Mouse (Mus musculus) cerebellum, postnatal 4 days (tissue): ENCODE measurements at regions not wholly inside any gene's neighbourhood (a gene's known extent, or its start where the extent isn't known, plus 50 kb on each side); places are given as distances from the start of the nearest gene placed in this dataset.
A peak's percentile ranks its signal among the peaks of the same experiment; 100 is the strongest.

ENCODE experiments used
- DNase-seq, 2 experiments: peaks; one replicate each; pipeline ENCODE4 v3.0.0; 2022; ENCODE audit warnings: low spot score in 2 of 2, mixed read lengths in 1 of 2

GRCm38 (mm10) chr6:50821401-50822235 is 167.4 kb upstream of the Npvf start:
- peak in 1 of 2 experiments; percentile 25 for DNase-seq

- DNase-seq = no peak
Measured at GRCm38 (mm10) chr6:50822236-50823151, 168.3 kb upstream of the Npvf start.

- DNase-seq = no peak
Measured at GRCm38 (mm10) chr6:50823220-50823910, 169.1 kb upstream of the Npvf start.

- no peak for DNase-seq
Measured at GRCm38 (mm10) chr6:50824466-50824865, 170.2 kb upstream of the Npvf start.

- no peak for DNase-seq
Measured at GRCm38 (mm10) chr6:50831725-50832124, 177.5 kb upstream of the Npvf start.

- DNase-seq = no peak
Measured at GRCm38 (mm10) chr6:50835997-50836625, 181.9 kb upstream of the Npvf start.

GRCm38 (mm10) chr6:50840826-50841225 is 186.6 kb upstream of the Npvf start:
- DNase-seq = peak in 1 of 2 experiments; percentile 19

- peak in 1 of 2 experiments; percentile 22 for DNase-seq
Measured at GRCm38 (mm10) chr6:50845246-50845645, 191.0 kb upstream of the Npvf start.

- no peak for DNase-seq
Measured at GRCm38 (mm10) chr6:50846740-50847516, 192.7 kb upstream of the Npvf start.

GRCm38 (mm10) chr6:50847548-50847947 is 193.3 kb upstream of the Npvf start:
- DNase-seq = no peak

GRCm38 (mm10) chr6:50859162-50859561 is 204.9 kb upstream of the Npvf start:
- no peak for DNase-seq

GRCm38 (mm10) chr6:50877991-50878390 is 223.8 kb upstream of the Npvf start:
- DNase-seq = no peak

- DNase-seq = no peak
Measured at GRCm38 (mm10) chr6:50882298-50882697, 228.1 kb upstream of the Npvf start.

- no peak for DNase-seq
Measured at GRCm38 (mm10) chr6:50882759-50883158, 228.5 kb upstream of the Npvf start.

GRCm38 (mm10) chr6:50885031-50885430 is 230.8 kb upstream of the Npvf start:
- no peak for DNase-seq

- peak in 1 of 2 experiments; percentile 32 for DNase-seq
Measured at GRCm38 (mm10) chr6:50885771-50886360, 231.6 kb upstream of the Npvf start.

- DNase-seq = peak; percentile 27 to 71
Measured at GRCm38 (mm10) chr6:50890370-50891204, 236.3 kb upstream of the Npvf start.

- no peak for DNase-seq
Measured at GRCm38 (mm10) chr6:50891205-50891526, 236.9 kb upstream of the Npvf start.

GRCm38 (mm10) chr6:50898792-50899191 is 244.6 kb upstream of the Npvf start:
- DNase-seq = no peak
